Mouse (Mus musculus) hindbrain, embryonic 10.5 days (tissue): ENCODE results near the gene Gm45062. TPM values are rescaled to one million over a fixed set of nuclear protein-coding genes. Genes with fewer than 3 reads are reported as not detected.

Source experiments
- DNase-seq: peaks from one replicate; pipeline ENCODE4 v3.0.0-alpha.2; 2017; ENCODE audit warnings: low spot score
- H3K27ac ChIP-seq: fragments of 300-500 bp; sonication (generic); 2 replicates; pipeline ENCODE4 v1.5.1; 2016; ENCODE audit warnings: mild to moderate bottlenecking, moderate library complexity
- H3K27me3 ChIP-seq: fragments of 300-500 bp; sonication (generic); 2 replicates; pipeline ENCODE4 v1.6.1; 2016; ENCODE audit warnings: mild to moderate bottlenecking; ENCODE audit not compliant: poor library complexity, insufficient read depth, severe bottlenecking
- H3K36me3 ChIP-seq: fragments of 300-500 bp; sonication (generic); 2 replicates; pipeline ENCODE4 v1.6.1; 2016; ENCODE audit warnings: mild to moderate bottlenecking, moderate library complexity
- H3K4me1 ChIP-seq: fragments of 300-500 bp; sonication (generic); replicated peaks from 2 replicates; pipeline ENCODE4 v1.6.1; 2016; ENCODE audit warnings: mild to moderate bottlenecking
- H3K4me3 ChIP-seq: fragments of 300-500 bp; sonication (generic); 2 replicates; pipeline ENCODE4 v1.5.1; 2016; ENCODE audit warnings: mild to moderate bottlenecking, moderate library complexity
- H3K9me3 ChIP-seq: fragments of 300-500 bp; sonication (generic); 2 replicates; pipeline ENCODE4 v1.6.1; 2016; ENCODE audit warnings: mild to moderate bottlenecking, moderate library complexity
- WGBS: fragments of 180-500 bp; shearing (Covaris S2); methylation state at CpG from one replicate; pipeline ENCODE4 v1.1.7; 2016; 5-methylcytosine and 5-hydroxymethylcytosine counted together
- polyA plus RNA-seq: library from polyadenylated mRNA; unstranded; fragments of >200 nt; fragmentation: Nextera tagmentation; extraction: Ambion mirVana; gene quantifications from 2 replicates; pipeline ENCODE4 v1.2.1, GENCODE M21; 2016

Gm45062 gene
- polyA plus RNA-seq, 1 experiment from 2014 or later = 9.1 TPM

- no peak for DNase-seq
- WGBS = 91% methylated on average over 5 of the region's 5 CpGs
These were observed 196.3 kb downstream of the Gm45062 start for GRCm38 (mm10) chr6:8455599-8455998.

GRCm38 (mm10) chr6:8458596-8458995 is 199.3 kb downstream of the Gm45062 start:
- H3K4me3 ChIP-seq = no peak overlapping the region
- no peaks in the 10 kb centered on the region; the same call in 1 of the 2 replicates for H3K9me3 ChIP-seq
- DNase-seq = no peak
- H3K4me1 ChIP-seq = no peaks in the 10 kb centered on the region
- H3K27me3 ChIP-seq = no peaks in the 10 kb centered on the region
- 87% methylated on average over 4 of the region's 4 CpGs for WGBS
- no peak overlapping the region for H3K27ac ChIP-seq
- H3K36me3 ChIP-seq = no peaks in the 10 kb centered on the region

More at GRCm38 (mm10) chr6:8455599-8455998, 196.3 kb downstream of the Gm45062 start:
- H3K27ac ChIP-seq = no peak overlapping the region
- H3K4me3 ChIP-seq = no peak overlapping the region
- H3K36me3 ChIP-seq = no peaks in the 10 kb centered on the region
- no peaks in the 10 kb centered on the region for H3K4me1 ChIP-seq
- no peaks in the 10 kb centered on the region for H3K27me3 ChIP-seq
- no peaks in the 10 kb centered on the region; the same call in 1 of the 2 replicates for H3K9me3 ChIP-seq

GRCm38 (mm10) chr6:8462447-8462846 is 203.2 kb downstream of the Gm45062 start:
- H3K4me1 ChIP-seq = peaks cover 5% of the 10 kb centered on the region
- no peaks in the 10 kb centered on the region for H3K9me3 ChIP-seq
- WGBS = 90% methylated on average over 2 of the region's 2 CpGs
- DNase-seq = no peak
- no peaks in the 10 kb centered on the region for H3K27me3 ChIP-seq
- H3K27ac ChIP-seq = no peak overlapping the region
- H3K4me3 ChIP-seq = no peak overlapping the region
- no peaks in the 10 kb centered on the region for H3K36me3 ChIP-seq

GRCm38 (mm10) chr6:8465388-8465787 is 206.1 kb downstream of the Gm45062 start:
- peaks cover 11% of the 10 kb centered on the region for H3K4me1 ChIP-seq
- no peaks in the 10 kb centered on the region for H3K27me3 ChIP-seq
- H3K36me3 ChIP-seq = no peaks in the 10 kb centered on the region
- WGBS = 74% methylated on average over 1 of the region's 1 CpGs
- H3K4me3 ChIP-seq = no peak overlapping the region
- H3K9me3 ChIP-seq = no peaks in the 10 kb centered on the region
- no peak for DNase-seq
- no peak overlapping the region for H3K27ac ChIP-seq

GRCm38 (mm10) chr6:8465985-8466384 is 206.7 kb downstream of the Gm45062 start:
- H3K27ac ChIP-seq = no peak overlapping the region
- no peak overlapping the region for H3K4me3 ChIP-seq
- no peaks in the 10 kb centered on the region for H3K27me3 ChIP-seq
- no peaks in the 10 kb centered on the region for H3K36me3 ChIP-seq
- DNase-seq = no peak
- H3K9me3 ChIP-seq = no peaks in the 10 kb centered on the region
- 89% methylated on average over 5 of the region's 5 CpGs for WGBS
- peaks cover 11% of the 10 kb centered on the region for H3K4me1 ChIP-seq

GRCm38 (mm10) chr6:8467667-8468337 is 208.6 kb downstream of the Gm45062 start:
- WGBS = 47% methylated on average over 10 of the region's 10 CpGs
- no peaks in the 10 kb centered on the region for H3K9me3 ChIP-seq
- DNase-seq = no peak

GRCm38 (mm10) chr6:8469918-8470317 is 210.7 kb downstream of the Gm45062 start:
- Histone ChIP-seq H3K27ac (no peak overlapping the region), H3K4me1 (peaks cover 11% of the 10 kb centered on the region), H3K36me3 (no peaks in the 10 kb centered on the region), H3K9me3 (no peaks in the 10 kb centered on the region), H3K27me3 (no peaks in the 10 kb centered on the region), H3K4me3 (no peak overlapping the region)
- DNase-seq = no peak
- 96% methylated on average over 3 of the region's 3 CpGs for WGBS

More at GRCm38 (mm10) chr6:8467667-8468337, 208.6 kb downstream of the Gm45062 start:
- no peak overlapping the region for H3K4me3 ChIP-seq
- no peak overlapping the region for H3K27ac ChIP-seq
- no peaks in the 10 kb centered on the region for H3K36me3 ChIP-seq
- no peaks in the 10 kb centered on the region for H3K27me3 ChIP-seq
- H3K4me1 ChIP-seq = peaks cover 11% of the 10 kb centered on the region

GRCm38 (mm10) chr6:8472125-8472524 is 212.9 kb downstream of the Gm45062 start:
- no peaks in the 10 kb centered on the region for H3K9me3 ChIP-seq
- peaks cover 10% of the 10 kb centered on the region for H3K4me1 ChIP-seq
- 89% methylated on average over 3 of the region's 3 CpGs for WGBS
- H3K27ac ChIP-seq = no peak overlapping the region
- no peak for DNase-seq
- no peaks in the 10 kb centered on the region for H3K36me3 ChIP-seq
- no peaks in the 10 kb centered on the region for H3K27me3 ChIP-seq
- H3K4me3 ChIP-seq = no peak overlapping the region

- H3K27me3 ChIP-seq = no peaks in the 10 kb centered on the region
- H3K4me1 ChIP-seq = peaks cover 2% of the 10 kb centered on the region
- no peak overlapping the region for H3K27ac ChIP-seq
- H3K4me3 ChIP-seq = no peak overlapping the region
- no peak for DNase-seq
- H3K36me3 ChIP-seq = no peaks in the 10 kb centered on the region
- 81% methylated on average over 5 of the region's 5 CpGs for WGBS
- H3K9me3 ChIP-seq = no peaks in the 10 kb centered on the region
These were observed 213.7 kb downstream of the Gm45062 start for GRCm38 (mm10) chr6:8472915-8473314.

- no peak for DNase-seq
- 71% methylated on average over 5 of the region's 5 CpGs for WGBS
- Histone ChIP-seq H3K27me3 (no peaks in the 10 kb centered on the region), H3K36me3 (no peaks in the 10 kb centered on the region), H3K4me1 (no peaks in the 10 kb centered on the region), H3K27ac (no peak overlapping the region), H3K4me3 (no peak overlapping the region), H3K9me3 (no peaks in the 10 kb centered on the region)
These were observed 214.2 kb downstream of the Gm45062 start for GRCm38 (mm10) chr6:8473498-8473897.

- Histone ChIP-seq H3K27me3 (no peaks in the 10 kb centered on the region), H3K4me1 (0 out of 2 replicates have a peak, but pooled peaks cover 3% of the 10 kb centered on the region), H3K9me3 (no peaks in the 10 kb centered on the region), H3K27ac (no peak overlapping the region), H3K4me3 (no peak overlapping the region), H3K36me3 (no peaks in the 10 kb centered on the region)
- WGBS = 83% methylated on average over 3 of the region's 3 CpGs
- no peak for DNase-seq
These were observed 215.1 kb downstream of the Gm45062 start for GRCm38 (mm10) chr6:8474316-8474715.

GRCm38 (mm10) chr6:8474820-8475219 is 215.6 kb downstream of the Gm45062 start:
- Histone ChIP-seq H3K9me3 (no peaks in the 10 kb centered on the region), H3K36me3 (no peaks in the 10 kb centered on the region), H3K4me3 (no peak overlapping the region), H3K4me1 (0 out of 2 replicates have a peak, but pooled peaks cover 4% of the 10 kb centered on the region), H3K27me3 (no peaks in the 10 kb centered on the region), H3K27ac (no peak overlapping the region)
- no peak for DNase-seq
- 90% methylated on average over 4 of the region's 4 CpGs for WGBS

- no peak for DNase-seq
- no peaks in the 10 kb centered on the region for H3K27me3 ChIP-seq
- H3K4me1 ChIP-seq = 0 out of 2 replicates have a peak, but pooled peaks cover 4% of the 10 kb centered on the region
- 27% methylated on average over 1 of the region's 1 CpGs for WGBS
- no peaks in the 10 kb centered on the region for H3K36me3 ChIP-seq
- H3K27ac ChIP-seq = no peak overlapping the region
- no peaks in the 10 kb centered on the region for H3K9me3 ChIP-seq
- no peak overlapping the region for H3K4me3 ChIP-seq
These were observed 219.9 kb downstream of the Gm45062 start for GRCm38 (mm10) chr6:8479176-8479575.
